Mouse (Mus musculus): ENCODE data around the gene Cnih3.
A peak's percentile ranks its signal among the peaks of the same experiment; 100 is the strongest.

The Cnih3 gene

DNA sequence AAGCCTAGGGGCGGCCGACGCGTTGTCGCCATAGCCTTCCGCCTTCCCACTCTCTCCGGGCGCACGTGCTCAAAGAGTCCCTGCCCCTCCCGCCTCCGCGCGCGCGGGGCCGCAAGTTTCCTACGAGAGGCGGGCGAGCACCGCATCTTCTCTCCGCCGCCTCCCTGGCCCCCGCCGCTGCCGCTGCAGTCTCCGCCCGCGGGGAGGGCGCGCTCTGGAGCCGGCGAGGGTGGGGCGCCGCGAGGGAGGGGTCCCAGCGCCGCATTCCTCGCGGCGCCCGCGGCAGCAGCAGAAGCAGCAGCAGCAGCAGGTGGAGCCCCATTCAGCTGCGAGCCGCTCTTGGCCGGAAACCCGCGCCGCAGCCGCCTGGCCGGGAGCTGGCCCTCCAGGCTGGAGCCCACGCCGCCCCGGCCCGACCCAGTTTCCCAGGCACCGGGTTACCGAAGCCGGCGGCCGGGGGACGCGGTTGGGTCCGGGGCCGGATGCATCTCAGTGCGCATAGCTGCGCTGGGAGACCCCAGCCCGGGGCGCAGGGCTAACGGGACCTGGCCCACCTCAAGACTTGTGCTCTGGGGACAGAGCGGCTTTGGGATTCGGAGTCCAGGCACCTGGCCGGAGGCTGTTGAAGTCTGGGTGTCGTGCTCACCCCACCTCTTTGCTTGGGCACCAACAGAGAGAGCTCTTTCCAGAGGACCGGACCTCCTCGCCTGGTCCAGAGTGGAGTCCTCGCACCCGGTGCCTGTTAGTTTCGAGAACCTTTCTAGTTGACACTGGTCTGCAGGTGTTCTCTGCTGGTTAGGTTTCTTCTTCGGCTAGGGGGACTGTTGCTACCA is at the start of gene Cnih3:
Gene Cnih3 (plus strand): TSS at position 262 of the 833 bp plus-strand sequence.
- DNase-seq (ENCODE audit: low read depth in 1 of 2, low spot score in 2 of 2) = no peak

DNA sequence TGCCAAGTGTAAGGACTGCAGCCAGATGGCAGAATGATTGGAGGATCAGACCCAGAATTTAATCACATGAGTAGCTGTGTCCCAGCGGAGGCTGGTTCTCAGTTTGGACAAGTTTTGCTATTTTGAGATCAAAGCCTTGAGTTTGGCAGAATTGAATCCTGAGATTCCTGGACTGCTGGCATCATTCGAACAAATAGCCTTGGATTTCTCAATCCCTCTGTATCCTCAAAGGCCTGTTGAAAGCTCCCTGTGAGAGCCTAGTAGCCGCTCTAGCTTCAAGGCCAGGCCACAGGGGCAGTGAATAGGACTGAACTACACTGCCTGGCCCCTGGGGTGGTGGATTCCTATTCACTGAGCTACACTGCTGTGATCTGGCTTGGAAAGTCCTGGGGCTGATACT is 44.4 kb upstream of the Cnih3 start:
- DNase-seq (ENCODE audit: low read depth in 1 of 2, low spot score in 2 of 2) = no peak

DNA sequence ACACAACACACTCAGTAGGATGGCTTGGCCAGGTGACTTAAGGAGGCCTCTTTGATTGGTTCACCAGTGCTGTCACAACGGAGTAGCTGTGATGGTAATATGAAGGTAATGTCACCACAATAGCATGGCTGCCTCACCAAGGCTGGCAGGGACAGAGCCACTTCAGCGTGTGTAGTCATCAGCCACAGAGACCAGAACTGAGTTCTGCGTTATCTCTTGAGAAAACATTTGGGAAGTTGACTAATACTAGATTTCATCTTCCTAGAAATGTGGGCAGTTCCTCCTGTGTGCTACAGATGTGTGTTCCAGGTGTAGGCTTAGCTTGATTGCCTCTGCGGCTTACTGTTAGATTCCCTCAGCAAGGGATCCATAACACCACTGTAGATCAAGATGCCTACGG is 41.7 kb upstream of the Cnih3 start:
- DNase-seq (ENCODE audit: low read depth in 1 of 2, low spot score in 2 of 2) = no peak

DNA sequence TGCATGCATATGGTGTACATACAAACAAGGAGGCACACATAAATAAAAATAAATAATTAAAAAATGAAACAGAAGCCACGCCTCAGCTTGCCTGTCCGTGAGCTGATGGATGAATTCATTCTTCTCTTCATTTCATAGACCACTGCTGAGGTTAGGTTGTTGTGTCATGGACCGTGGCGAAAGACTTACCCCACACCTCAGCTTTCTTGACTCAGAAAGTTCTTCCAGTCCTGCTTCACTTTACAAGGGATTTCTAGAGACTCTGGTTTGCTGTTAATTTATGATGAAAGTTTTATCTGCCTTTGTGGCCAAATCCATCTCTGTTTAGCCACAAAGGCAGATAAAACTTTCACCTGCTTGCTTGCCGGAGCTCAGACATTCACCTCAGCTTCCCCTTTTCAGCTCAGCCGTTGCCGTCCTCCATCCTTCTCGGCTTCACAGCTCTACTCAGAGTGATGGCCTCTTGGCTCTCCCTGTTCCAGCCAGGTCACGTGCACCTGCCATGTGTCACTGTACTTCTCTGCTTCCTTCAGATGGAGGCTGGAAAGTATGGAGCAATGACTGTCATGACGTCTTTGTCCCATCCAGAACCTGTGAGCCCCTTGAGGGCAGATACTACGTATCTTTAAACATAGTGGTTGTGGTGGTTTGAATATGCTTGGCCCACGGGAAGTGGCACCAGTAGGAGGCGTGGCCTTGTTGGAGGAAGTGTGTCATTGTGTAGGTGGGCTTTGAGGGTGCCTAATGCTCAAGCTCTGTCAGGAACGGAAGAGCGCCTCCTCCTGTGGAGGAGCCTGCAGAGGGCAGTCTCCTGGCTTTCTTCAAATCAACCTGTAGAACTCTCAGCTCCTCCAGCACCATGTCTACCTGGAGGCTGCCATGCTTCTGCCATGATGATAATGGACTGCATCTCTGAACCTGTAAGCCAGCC is 40.0 kb upstream of the Cnih3 start:
- DNase-seq (ENCODE audit: low read depth in 1 of 2, low spot score in 2 of 2) = no peak

DNA sequence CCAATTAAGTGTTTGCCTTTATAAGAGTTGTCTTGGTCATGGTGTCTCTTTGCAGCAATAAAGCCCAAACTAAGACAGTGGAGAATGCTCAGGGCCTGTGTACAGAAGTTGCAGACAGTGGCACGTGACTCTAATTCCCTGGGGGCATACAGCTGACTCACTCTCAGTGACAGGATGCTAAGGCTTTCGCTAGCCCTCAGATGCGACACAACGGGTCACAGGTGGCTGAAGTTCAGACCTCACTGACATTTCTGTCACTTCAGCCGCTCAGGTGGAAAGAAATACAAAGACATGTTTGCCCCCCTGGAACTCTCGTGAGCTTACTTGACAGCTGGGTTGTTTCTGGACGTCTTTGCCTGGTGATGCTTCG is 39.4 kb upstream of the Cnih3 start:
- no peak for DNase-seq (ENCODE audit: low read depth in 1 of 2, low spot score in 2 of 2)

DNA sequence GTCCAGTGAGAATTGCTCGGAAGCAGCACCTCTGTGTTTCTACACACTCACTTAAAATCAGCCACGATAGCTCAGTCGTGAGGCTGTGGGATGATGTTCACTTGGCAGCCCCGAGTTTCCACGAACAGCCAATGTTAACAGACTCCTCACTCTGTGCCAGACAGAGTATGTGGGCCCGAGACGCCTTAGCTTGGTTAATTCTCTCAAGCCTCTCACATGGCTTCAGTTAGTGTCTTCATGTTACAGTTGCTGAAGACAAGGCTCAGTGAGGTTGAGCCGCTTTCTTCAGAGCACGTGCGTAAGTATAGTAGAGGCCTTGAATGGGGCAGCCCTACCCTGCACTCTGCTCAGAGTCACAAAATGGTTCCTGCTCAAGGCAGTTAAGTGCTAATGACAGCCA is 38.1 kb upstream of the Cnih3 start:
- no peak for DNase-seq (ENCODE audit: low read depth in 1 of 2, low spot score in 2 of 2)

DNA sequence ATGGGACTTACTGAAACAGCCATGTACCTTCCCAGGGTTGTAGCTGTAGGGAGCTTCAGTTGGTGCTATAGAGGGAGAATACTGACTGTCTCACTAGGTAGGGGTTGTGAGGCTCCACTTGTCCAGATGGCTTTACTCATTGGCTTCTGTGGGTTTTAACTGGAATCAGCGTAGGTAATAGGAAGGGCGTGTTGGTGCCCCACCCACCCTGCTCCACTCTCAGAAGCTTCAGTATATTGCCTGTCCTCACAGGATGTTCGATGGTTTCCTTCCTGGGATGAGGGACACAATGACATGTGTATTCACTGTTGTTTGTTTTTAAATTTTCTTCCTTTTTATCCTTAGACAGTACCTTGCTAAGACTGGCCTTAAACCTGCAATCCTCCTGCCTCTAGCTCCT is 37.1 kb upstream of the Cnih3 start:
- DNase-seq (ENCODE audit: low read depth in 1 of 2, low spot score in 2 of 2) = no peak

DNA sequence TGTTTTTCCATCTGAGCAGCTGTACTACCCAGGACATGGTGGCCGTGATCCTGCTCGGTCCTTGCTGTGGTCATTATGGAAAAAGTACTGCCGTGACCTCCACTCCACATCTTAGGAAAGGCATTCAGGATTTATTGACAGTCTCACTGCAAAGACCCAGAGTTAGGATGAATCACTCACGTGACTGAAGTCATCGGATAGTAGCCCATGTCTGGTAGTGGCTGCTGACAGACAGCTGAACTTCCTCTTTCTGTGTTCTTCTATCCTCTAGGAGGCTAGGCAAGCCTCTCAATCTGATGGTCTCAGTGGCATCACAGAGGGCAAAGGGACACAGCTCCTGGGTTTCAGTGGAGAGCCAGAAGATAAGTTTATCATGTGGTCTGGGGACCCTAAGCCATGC is 35.9 kb upstream of the Cnih3 start:
- no peak for DNase-seq (ENCODE audit: low read depth in 1 of 2, low spot score in 2 of 2)

DNA sequence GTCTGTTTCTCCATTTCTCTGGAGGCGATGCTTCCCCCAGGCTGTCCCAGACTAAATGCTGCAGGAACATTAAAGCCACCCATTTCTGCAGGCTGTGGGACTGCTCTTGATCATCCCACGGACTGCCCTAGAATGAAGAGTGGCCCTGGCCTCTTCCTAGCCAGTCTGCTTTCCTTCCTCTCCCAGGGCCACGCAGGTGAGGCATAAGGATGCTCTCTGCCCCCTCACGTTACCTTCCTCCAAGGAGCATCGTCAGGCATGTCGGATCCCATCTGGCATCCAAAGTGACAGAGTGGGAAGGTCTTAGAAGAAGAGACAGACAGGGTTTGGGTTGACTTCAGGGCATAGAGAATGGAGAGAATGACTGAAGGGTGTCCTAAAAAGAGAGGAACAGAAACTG is 33.0 kb upstream of the Cnih3 start:
- DNase-seq (ENCODE audit: low read depth in 1 of 2, low spot score in 2 of 2) = no peak

DNA sequence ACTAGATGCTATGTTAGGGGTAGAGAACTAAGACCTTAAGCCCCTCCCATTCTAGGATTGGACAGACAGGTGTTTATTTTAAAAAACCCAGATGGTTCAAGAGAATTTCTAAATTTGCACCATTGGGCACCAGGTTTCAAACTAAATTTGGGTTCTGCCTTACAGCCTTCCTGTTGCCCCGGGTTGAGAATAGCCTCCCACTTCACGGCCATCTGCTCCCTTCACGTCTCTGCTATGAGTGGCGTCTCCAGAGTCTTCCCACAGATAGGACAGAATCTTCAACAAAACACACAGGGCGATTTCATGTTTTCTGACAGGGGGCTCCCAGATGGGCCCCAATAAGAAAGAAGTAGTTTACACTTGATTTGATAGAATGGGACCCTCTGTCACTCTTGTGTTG is 31.3 kb upstream of the Cnih3 start:
- DNase-seq (ENCODE audit: low read depth in 1 of 2, low spot score in 2 of 2) = no peak

DNA sequence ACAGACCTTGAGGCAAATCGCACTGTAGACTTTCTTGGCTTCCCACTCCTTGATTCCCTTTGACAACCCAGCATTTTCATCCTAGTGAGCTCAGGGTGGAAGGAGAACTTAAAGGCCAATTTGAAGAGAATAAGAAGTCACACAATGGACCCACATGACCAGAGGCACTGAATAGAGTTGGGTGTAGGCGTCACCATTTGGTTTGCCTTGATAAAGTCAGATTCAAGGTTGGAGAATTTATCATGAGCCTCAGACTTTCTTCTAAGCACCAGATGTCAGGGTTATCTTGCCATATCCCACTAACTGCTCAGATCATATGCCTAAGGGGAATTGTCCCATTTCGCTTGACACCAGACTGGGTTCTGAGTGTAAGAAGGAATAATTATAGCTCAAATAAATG is 29.3 kb upstream of the Cnih3 start:
- no peak for DNase-seq (ENCODE audit: low read depth in 1 of 2, low spot score in 2 of 2)

DNA sequence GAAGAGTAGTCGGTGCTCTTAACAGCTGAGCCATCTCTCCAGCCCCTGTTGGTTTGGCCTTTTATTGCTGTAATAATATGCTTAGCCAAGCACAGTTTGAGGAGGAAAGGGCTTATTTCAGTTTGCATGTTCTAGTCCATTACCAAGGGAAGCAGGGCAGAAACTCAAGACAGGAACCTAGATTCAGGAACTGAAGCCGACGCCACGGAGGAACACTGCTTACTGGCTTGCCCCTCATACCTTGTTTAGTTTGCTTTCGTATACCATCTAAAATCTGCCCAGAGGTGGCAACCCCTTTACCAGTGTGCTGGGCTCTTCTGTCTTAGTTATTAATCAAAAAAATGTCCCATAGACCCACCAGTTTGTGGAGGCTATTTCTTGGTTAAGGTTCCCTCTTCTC is 25.3 kb upstream of the Cnih3 start:
- DNase-seq (ENCODE audit: low read depth in 1 of 2, low spot score in 2 of 2) = no peak

DNA sequence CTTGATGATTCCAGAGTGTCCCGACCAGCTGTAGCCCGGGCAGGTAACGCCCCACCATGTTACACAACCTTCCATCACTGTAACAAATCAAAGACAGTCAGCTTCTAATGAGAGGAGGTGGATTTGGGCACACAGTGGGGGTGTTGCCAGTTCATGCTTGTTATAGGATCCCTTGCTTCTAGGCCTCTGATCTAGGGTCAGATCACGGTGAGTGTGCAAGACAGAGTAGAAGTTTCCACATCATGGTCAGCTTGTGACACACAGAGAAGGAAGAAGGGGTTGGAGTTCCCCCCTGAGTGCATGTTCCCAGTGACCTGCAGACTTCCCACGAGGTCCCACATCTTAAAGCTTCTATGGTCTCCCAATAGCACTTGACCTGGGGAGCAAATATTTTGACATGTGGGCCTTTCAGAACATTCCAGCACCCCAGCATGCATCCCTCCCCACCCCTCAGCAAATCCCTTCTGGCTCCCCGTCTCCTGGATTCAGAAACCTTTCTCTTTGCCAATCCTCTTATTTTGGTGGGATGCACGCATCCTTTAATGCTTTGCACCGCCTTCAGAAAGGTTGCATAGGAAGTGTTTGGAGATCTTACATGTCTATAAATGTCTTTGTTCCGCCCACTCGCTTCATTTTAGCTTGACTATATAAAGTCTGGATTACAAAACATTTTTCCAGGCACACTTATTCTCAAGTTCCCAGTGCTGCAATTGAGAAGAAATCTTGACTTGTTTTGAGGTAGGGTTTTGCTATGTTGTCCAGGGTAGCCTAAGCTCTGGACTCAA is 24.6 kb upstream of the Cnih3 start:
- DNase-seq (ENCODE audit: low read depth in 1 of 2, low spot score in 2 of 2) = no peak

DNA sequence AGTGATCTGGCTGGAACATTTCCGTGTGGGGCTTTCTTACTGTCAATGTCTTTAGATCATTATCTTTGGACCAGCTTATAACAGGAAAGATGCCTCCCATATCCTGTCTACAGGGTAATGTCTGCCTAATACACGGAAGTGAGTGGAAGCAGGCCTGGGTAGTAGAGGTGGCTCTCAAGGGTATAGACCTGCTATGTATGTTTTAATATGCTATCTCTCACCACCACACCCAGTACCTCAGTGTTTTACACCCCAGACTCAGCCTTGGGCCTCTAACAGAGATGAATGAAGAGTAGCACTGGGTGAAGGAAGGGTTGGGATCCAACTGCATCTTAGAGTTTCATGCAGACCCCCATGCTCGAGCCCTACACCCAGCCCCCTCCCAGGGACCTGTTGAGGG is 23.3 kb upstream of the Cnih3 start:
- DNase-seq (ENCODE audit: low read depth in 1 of 2, low spot score in 2 of 2) = no peak

DNA sequence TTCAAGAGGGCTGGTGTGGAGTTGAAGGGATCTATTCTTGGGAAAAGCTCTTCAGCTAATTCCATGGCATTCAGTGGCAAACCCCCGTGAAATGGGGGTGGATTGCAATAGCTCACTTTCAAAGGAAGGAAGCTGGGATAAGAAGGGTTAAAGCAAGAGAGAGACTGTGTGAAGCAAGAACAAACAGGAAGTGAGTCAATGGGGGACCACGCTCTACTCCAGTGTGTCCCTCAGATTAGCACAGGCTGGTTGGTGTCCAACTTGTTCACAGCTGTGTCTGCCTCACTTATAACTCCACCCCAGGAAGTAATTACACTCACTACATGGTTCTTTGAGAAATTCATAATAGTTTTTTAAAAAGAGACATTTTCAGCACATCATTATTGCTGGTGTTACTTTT is 19.8 kb upstream of the Cnih3 start:
- no peak for DNase-seq (ENCODE audit: low read depth in 1 of 2, low spot score in 2 of 2)

DNA sequence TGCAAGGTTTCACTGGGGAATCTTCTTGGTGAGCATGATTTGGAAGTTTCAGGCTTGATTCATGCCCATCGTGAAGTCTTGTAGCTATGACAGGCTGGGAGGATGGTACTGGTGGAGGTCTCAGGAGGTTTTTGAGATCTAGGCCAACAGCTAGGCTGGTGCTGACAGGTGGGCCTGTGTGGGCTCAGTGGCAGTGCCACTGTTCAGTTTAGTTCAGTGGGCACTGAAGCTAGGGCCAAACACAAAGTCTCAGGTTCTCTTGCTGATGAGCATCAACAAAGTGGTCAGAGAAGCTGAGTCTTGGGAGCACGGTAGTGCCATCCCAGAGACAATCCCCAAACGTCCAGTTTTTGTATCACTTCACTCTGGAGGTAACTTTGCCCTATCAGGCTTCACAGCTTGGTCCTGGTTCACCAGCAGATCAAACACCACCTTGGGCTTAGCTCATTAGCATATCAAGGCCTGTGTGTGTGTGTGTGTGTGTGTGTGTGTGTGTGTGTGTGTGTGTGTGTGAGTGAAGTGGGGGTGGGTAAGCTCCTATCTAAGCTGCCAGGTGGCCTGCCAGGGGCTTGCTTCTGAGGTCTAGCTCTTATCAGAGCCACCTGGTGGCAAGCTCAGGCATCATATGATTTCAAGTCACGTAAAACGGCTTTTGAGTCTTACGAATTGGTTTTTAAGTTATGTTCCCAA is 18.0 kb upstream of the Cnih3 start:
- no peak for DNase-seq (ENCODE audit: low read depth in 1 of 2, low spot score in 2 of 2)

DNA sequence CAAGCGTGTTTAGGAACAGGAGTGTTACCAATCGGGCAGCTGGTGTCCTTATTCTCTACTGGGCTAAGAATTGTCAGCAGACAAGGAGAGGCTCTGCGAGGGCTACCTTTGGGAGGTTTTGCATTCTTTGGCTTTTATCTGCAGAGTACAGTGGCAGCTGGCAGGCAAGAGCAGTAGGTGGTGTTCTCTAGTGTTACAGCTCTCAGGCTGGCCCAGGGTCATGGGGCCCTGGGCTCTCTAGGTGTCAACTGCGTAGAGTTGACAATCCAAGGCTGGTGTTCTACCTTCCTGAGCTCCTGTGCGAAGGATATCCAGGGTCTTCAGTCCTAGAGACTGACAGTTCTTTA is 17.4 kb upstream of the Cnih3 start:
- DNase-seq (ENCODE audit: low read depth in 1 of 2, low spot score in 2 of 2) = no peak

DNA sequence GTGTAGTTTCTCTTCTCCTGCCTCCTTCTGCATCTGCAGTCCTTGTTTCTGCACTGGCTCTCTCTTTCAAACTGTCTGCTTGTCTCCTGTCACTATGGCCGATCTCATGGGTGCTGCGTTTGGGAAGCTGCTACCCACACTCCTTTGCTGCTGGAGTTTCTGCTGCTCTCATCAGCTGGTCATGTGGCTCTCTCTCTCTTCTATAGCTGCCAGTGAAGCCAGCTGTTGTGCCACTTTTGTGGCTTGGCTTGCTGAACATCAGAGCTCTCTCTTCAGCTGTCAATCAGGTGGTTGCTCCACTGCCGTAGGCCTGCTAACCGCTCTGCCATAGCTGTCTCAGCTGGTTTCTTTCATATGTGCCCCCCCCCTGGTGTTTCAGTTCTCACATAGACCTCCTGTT is 17.0 kb upstream of the Cnih3 start:
- DNase-seq (ENCODE audit: low read depth in 1 of 2, low spot score in 2 of 2) = no peak

DNA sequence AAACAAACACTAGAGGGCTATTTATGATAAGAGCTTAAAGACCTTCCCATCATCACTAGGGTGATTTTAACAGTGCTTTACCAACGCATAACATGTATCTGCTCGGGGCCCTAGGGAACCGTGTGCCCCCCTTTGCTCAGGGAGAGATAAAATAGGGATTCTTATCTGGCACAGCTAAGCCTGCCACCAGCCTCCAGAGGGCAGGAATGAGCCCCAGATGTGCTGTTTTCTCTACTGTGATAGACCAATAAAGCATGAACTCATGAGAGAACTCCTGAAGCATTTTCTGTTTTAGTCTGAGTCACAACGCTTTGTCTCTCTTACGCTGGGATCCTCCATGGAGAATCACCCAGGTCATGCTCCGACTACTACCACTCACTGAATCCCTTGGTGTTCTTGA is 15.6 kb upstream of the Cnih3 start:
- no peak for DNase-seq (ENCODE audit: low read depth in 1 of 2, low spot score in 2 of 2)

DNA sequence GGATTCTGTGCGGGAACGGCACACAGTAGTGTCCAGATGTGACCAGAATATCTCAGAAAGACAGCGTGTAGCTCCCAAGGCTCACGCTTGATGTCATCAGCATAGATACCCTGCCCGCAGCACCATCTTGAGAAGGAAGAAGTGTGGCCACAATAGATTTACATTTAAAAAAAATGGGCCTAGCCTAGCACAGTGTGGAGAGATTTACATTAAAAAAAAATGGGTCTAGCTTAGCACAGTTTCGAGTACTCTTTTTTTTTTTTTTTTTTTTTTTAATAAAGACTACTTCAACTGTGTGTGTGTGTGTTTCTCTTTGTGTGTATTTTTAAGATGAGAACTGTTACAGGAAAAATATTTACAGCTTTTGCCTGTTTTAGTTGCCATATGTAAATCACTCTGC is 13.3 kb upstream of the Cnih3 start:
- no peak for DNase-seq (ENCODE audit: low read depth in 1 of 2, low spot score in 2 of 2)

DNA sequence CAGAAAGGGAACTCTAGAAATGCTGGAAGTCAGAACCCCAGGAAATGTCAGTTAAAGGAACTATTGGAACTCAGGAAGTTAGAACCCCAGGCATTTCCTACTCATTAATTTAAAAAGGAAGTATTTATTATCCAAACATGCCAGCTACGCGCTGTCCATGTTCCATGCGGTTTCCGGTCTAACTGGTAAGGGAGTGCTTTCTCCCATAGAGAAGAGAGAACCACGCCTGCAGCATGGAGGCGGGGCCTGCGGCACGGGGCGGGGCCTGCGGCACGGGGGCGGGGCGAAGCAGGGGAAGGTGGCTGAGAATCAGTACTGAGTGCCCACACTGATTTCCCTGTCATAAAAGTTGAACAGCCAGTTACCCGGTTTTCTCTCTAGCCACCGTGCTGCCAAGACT is 6.9 kb upstream of the Cnih3 start:
- peak in 1 of 2 experiments; percentile 8 for DNase-seq (ENCODE audit: low read depth in 1 of 2, low spot score in 2 of 2)
